Mouse (Mus musculus) embryonic facial prominence, embryonic 14.5 days (tissue): ENCODE data around the gene Bdkrb2. TPM values are rescaled to one million over a fixed set of nuclear protein-coding genes. Genes with fewer than 3 reads are reported as not detected.

Source experiments
- ATAC-seq: fragments of 200-750 bp; cut with Nextera tagmentation; 2 replicates; pipeline ENCODE4 v1.8.0; 2017; ENCODE audit warnings: low read depth, moderate number of reproducible peaks, moderate TSS enrichment
- DNase-seq: peaks from one replicate; pipeline ENCODE4 v3.0.0-alpha.2; 2015; ENCODE audit warnings: low spot score
- H3K27ac ChIP-seq: fragments of 300-500 bp; sonication (generic); replicated peaks from 2 replicates; pipeline ENCODE4 v1.5.1; 2014; ENCODE audit warnings: low read depth, mild to moderate bottlenecking, low read length, moderate library complexity
- H3K27me3 ChIP-seq: fragments of 300-500 bp; sonication (generic); replicated peaks from 2 replicates; pipeline ENCODE4 v1.6.1; 2014; ENCODE audit warnings: low read length; ENCODE audit not compliant: control insufficient read depth, insufficient read depth
- H3K36me3 ChIP-seq: fragments of 300-500 bp; sonication (generic); 2 replicates; pipeline ENCODE4 v1.6.1; 2014; ENCODE audit warnings: low read length, mixed read lengths; ENCODE audit not compliant: control insufficient read depth, insufficient read depth
- H3K4me1 ChIP-seq: fragments of 300-500 bp; sonication (generic); 2 replicates; pipeline ENCODE4 v1.6.1; 2014; ENCODE audit warnings: antibody characterized with exemption, low read length; ENCODE audit not compliant: control insufficient read depth, insufficient read depth
- H3K4me2 ChIP-seq: fragments of 300-500 bp; sonication (generic); 2 replicates; pipeline ENCODE4 v1.6.1; 2014; ENCODE audit warnings: low read depth, mild to moderate bottlenecking, low read length, moderate library complexity, mixed read lengths
- H3K4me3 ChIP-seq: fragments of 300-500 bp; sonication (generic); 2 replicates; pipeline ENCODE4 v1.5.1; 2014; ENCODE audit warnings: low read depth, mild to moderate bottlenecking, low read length
- H3K9ac ChIP-seq: fragments of 300-500 bp; sonication (generic); 2 replicates; pipeline ENCODE4 v1.6.1; 2014; ENCODE audit warnings: low read depth, mild to moderate bottlenecking, low read length, moderate library complexity, mixed read lengths
- H3K9me3 ChIP-seq: fragments of 300-500 bp; sonication (generic); 2 replicates; pipeline ENCODE4 v1.6.1; 2016; ENCODE audit warnings: low read length; ENCODE audit not compliant: control insufficient read depth
- WGBS: fragments of 180-500 bp; shearing (Covaris S2); extraction: QIAGEN DNeasy Blood & Tissue Kit; methylation state at CpG from one replicate; pipeline ENCODE4 v1.1.7; 2014; 5-methylcytosine and 5-hydroxymethylcytosine counted together
- polyA plus RNA-seq: library from polyadenylated mRNA; unstranded; fragments of >200 nt; fragmentation: Nextera tagmentation; extraction: Ambion mirVana; gene quantifications from 2 replicates; pipeline ENCODE4 v1.2.1, GENCODE M21; 2014

The Bdkrb2 gene
- polyA plus RNA-seq, 1 experiment from 2014 or later: 1.0 TPM

DNA sequence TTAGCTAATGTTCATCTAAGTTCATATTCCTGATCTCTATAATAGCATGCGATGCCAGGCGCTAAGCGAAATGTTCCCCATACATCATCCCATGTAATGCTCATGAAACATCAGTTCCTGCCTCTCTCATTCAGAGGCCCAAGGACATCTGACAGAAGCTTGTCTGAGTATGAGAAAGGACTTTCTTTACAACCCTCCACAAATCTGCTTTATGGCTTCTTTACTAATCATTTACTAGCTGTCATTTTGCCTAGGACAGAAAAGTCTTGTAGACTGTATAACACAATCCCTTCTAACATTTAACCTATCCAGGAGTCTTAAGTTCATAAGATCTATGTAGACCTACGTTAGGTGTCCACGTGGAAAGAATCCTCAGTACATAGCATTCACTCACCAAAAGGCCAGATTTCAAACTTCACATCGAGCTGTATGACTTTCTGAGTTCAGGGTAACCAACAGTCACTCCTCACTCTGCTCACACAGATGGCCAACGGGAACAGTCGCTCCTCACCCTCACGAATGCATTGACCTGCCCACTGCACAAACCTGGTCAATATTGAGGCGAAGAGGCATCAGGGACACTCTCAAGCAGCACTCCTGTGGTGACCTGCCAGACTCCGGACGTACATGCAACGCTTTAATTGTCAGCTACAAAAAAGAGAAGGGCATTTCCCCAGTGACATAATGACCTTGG, 71.5 kb downstream of the Bdkrb2 start:
- DNase-seq (no peak), ATAC-seq (no peak)
- Histone ChIP-seq H3K36me3 (peaks cover 80% of the 10 kb centered on the region), H3K27me3 (no peaks in the 10 kb centered on the region), H3K9me3 (no peaks in the 10 kb centered on the region), H3K4me2 (no peak overlapping the region), H3K4me3 (no peak overlapping the region), H3K27ac (no peak overlapping the region), H3K9ac (no peak overlapping the region), H3K4me1 (no peaks in the 10 kb centered on the region)
- WGBS: 93% methylated on average over 13 of the region's 13 CpGs

DNA sequence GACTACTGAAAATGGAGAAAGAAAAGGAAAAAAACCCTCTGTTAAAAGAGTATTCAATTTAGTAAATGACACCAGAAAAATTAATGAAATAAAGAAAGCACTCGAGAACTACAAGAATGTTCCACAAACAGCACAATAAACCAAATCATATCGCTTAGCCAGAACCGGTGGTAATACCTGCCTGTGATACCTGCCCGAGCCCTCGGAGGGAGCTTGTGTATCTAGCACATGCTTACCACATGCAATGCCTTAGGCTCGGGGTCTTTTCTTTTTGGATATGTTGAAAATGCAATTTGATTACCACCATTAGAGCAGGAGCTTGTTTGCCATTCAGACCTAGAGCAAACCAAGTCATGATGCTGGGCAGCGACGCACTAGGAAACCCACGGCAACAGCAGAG, 73.5 kb downstream of the Bdkrb2 start:
- no peak for DNase-seq
- Histone ChIP-seq H3K9ac (no peak overlapping the region), H3K4me2 (no peak overlapping the region), H3K4me3 (no peak overlapping the region), H3K27ac (no peak overlapping the region), H3K4me1 (no peaks in the 10 kb centered on the region), H3K9me3 (no peaks in the 10 kb centered on the region), H3K36me3 (peaks cover 96% of the 10 kb centered on the region), H3K27me3 (no peaks in the 10 kb centered on the region)
- no peak for ATAC-seq
- WGBS: 91% methylated on average over 9 of the region's 9 CpGs

DNA sequence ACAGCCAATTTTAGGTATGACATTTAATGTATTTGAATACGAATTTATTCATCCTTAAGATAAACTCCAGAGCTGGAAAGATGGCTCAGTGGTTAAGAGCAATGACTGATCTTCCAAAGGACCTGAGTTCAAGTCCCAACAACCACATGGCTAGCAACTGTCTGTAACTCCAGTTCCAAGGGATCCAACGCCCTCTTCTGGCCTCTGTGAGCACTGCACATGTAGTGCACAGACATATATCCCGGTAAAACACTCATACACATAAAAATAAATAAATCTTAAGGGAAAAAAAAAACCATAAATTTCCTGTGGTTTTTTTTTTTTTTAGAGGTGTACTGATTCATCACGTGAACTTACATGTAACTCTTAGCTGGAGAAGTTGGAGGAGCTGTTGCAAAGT, 74.5 kb downstream of the Bdkrb2 start:
- Histone ChIP-seq H3K36me3 (peaks cover 99% of the 10 kb centered on the region), H3K9me3 (no peaks in the 10 kb centered on the region), H3K4me3 (no peak overlapping the region), H3K27ac (no peak overlapping the region), H3K9ac (no peak overlapping the region), H3K4me2 (no peak overlapping the region), H3K4me1 (no peaks in the 10 kb centered on the region), H3K27me3 (no peaks in the 10 kb centered on the region)
- ATAC-seq (no peak), DNase-seq (no peak)
- WGBS: 74% methylated on average over 4 of the region's 4 CpGs

DNA sequence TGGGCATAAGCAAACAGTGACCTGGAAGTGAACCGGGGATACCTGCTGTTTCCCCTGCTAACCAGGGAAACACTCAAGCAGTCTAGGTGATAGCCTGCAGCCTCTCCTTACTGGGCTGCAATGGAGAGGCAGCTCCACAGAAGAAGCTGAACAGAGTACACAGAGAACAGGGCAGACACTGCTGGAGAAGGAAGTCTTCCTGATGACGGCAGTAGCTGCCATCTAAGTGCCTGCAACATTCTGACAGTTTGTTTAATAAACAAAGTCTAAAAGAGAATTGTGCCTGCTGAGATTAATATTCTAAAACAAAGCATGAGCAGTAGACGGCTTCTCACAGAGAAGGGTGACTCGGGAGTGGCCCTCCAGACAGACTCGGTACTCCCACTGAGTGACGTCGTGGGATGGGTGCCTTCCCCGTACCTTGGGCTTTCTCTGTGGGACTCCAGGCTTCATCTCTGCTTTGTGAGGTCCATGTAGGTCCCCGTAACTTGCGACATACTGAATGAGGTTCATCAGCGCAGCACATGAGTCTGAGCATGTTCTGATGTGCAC, 79.8 kb downstream of the Bdkrb2 start:
- H3K27ac ChIP-seq: no peak overlapping the region
- no peaks in the 10 kb centered on the region for H3K9me3 ChIP-seq
- peaks cover 99% of the 10 kb centered on the region for H3K36me3 ChIP-seq
- no peaks in the 10 kb centered on the region for H3K4me1 ChIP-seq
- DNase-seq (no peak), ATAC-seq (no peak)
- 90% methylated on average over 11 of the region's 11 CpGs for WGBS
- H3K9ac ChIP-seq: no peak overlapping the region
- no peak overlapping the region for H3K4me3 ChIP-seq
- no peaks in the 10 kb centered on the region for H3K27me3 ChIP-seq
- no peak overlapping the region for H3K4me2 ChIP-seq

Other genes starting within 250 kb of the Bdkrb2 start
- gene Tunar, start 229.4 kb upstream of the Bdkrb2 start, polyA plus RNA-seq: 0.32 and 0.63 TPM in 2 replicates
- 3.4 and 3.8 TPM in 2 replicates for gene D430019H16Rik, start 109.4 kb upstream of the Bdkrb2 start, polyA plus RNA-seq
- gene Bdkrb1, start 39.9 kb downstream of the Bdkrb2 start, polyA plus RNA-seq: 0.17 TPM in 1 of 2 replicates, not detected in the other
- 27.9 and 29.7 TPM in 2 replicates for gene Gskip, start 121.6 kb downstream of the Bdkrb2 start, polyA plus RNA-seq
- 16.5 and 17.5 TPM in 2 replicates for gene Atg2b, start 122.0 kb downstream of the Bdkrb2 start, polyA plus RNA-seq
- gene Ak7, start 142.8 kb downstream of the Bdkrb2 start, polyA plus RNA-seq: 0.29 and 1.3 TPM in 2 replicates
- gene Papola, start 221.5 kb downstream of the Bdkrb2 start, polyA plus RNA-seq: 159 and 160 TPM in 2 replicates